Mouse (Mus musculus): Measurements from ENCODE around the gene Ifngr1.

DNA sequence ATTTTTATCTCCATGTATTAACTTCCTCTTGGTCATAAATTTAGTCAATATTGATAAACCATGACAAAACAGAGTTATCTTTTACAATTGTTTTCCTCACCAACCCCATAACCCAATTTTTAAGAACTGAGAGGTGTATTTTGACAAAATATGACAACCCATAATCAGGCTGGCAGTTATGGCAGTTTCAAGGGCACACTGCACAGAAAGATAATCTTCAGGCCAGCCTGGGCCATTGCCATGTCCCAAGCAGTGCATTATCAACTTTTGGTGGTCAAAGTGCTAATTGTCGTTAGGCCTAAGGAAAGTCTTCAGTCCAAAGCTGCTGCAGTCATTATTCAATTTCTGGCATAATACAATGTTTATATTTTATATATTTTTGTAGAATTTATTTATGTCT lies 6.9 kb upstream of the Ifngr1 start:
- TF ChIP-seq CTCF (IDR thresholded peaks at IDR 0.05; ENCODE audit: borderline replicate concordance, control insufficient read depth, extremely low read depth, insufficient read depth, low read length, poor library complexity) (no peak), POLR2A (IDR thresholded peaks at IDR 0.05; ENCODE audit: control insufficient read depth, extremely low read depth, insufficient read depth, low read length, poor library complexity) (no peak)

Measured in thymus, adult 2 months (tissue).